Mouse (Mus musculus): ENCODE measurements at regions not wholly inside any gene's neighbourhood (a gene's known extent, or its start where the extent isn't known, plus 50 kb on each side); places are given as distances from the start of the nearest gene placed in this dataset.

DNA sequence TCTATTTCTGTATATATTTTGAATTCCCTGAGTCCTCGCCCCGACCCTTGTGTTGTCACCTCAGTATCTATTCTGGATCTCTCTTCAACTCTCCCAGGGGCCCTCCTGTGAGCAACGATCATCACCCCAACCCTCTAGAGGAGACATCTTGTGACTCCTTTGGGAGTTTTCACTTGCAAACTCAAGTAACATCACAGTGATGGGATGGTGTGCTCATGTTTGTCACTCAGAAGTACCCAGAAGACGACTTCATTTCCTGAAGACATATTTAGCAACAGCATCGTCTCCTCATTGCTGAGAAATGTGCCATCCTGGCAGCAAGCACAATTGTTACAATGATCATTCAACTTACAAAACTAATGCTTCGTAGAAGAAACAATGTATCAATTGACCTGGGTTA lies 57.9 kb upstream of the Mbip start:
- Histone ChIP-seq H3K9ac (replicated peaks; ENCODE audit: low read length) (no peak overlapping the region), H3K36me3 (ENCODE audit: insufficient read depth, low read length) (no peaks in the 10 kb centered on the region), H3K27ac (ENCODE audit: low read length) (no peak overlapping the region), H3K27me3 (ENCODE audit: insufficient read depth, low read length) (no peaks in the 10 kb centered on the region), H3K4me3 (ENCODE audit: low read length) (no peak overlapping the region), H3K4me2 (replicated peaks; ENCODE audit: low read depth, low read length) (no peak overlapping the region), H3K9me3 (ENCODE audit: low read length) (no peaks in the 10 kb centered on the region), H3K4me1 (ENCODE audit: insufficient read depth, low read length) (peaks cover 11% of the 10 kb centered on the region; the same call in 1 of the 2 replicates)
- 71% methylated on average over 6 of the region's 6 CpGs for WGBS
- ATAC-seq (ENCODE audit: low FRiP score, low TSS enrichment), result no peak

DNA sequence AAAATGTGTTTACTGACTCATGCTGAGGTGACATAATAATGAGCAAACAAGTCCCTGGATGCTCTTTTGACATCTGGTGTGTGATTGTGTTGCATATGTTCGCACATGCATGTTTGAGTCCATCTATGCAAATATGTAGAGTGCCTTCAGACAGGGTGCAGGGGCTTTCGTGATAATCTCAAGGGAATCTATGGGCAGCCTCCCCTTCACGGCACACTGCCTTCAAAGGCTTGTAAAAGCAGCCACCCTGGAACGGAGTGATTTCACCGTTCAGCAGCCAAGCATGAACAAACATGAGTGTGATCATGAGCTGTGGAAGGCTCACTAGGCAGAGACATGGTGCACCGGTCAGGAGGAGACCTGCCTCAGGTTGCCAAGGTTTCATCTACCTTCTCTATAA lies 57.1 kb upstream of the Mbip start:
- Histone ChIP-seq H3K27ac (ENCODE audit: low read length) (no peak overlapping the region), H3K4me3 (ENCODE audit: low read length) (no peak overlapping the region), H3K9me3 (ENCODE audit: low read length) (no peaks in the 10 kb centered on the region), H3K9ac (replicated peaks; ENCODE audit: low read length) (no peak overlapping the region), H3K4me1 (ENCODE audit: insufficient read depth, low read length) (peaks cover 11% of the 10 kb centered on the region; the same call in 1 of the 2 replicates), H3K27me3 (ENCODE audit: insufficient read depth, low read length) (no peaks in the 10 kb centered on the region), H3K4me2 (replicated peaks; ENCODE audit: low read depth, low read length) (no peak overlapping the region), H3K36me3 (ENCODE audit: insufficient read depth, low read length) (no peaks in the 10 kb centered on the region)
- ATAC-seq (ENCODE audit: low FRiP score, low TSS enrichment), result peak; percentile 93
- 41% methylated on average over 6 of the region's 6 CpGs for WGBS

DNA sequence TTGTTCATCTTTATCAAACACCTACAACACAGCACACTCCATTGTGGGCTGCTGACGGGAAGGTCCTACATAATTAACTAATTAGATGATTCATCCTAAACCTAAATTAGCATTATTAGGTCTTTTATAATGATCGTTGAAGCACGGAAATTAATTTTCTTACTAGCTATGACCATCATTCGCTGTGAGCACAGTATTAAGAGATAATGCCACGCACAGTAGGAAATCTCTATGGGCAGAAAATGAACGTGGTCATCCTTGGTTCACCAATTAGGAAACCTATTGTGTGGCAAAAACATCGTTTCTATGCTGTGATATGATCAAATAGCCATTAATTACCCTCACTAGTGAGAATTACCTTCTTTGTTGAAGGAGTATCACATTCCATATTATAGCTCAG lies 56.4 kb upstream of the Mbip start:
- no peaks in the 10 kb centered on the region for H3K36me3 ChIP-seq (ENCODE audit: insufficient read depth, low read length)
- no peak for ATAC-seq (ENCODE audit: low FRiP score, low TSS enrichment)
- H3K9me3 ChIP-seq (ENCODE audit: low read length), result no peaks in the 10 kb centered on the region
- no peaks in the 10 kb centered on the region for H3K27me3 ChIP-seq (ENCODE audit: insufficient read depth, low read length)
- 69% methylated on average over 7 of the region's 7 CpGs for WGBS
- no peak overlapping the region for H3K4me3 ChIP-seq (ENCODE audit: low read length)
- no peak overlapping the region for H3K4me2 ChIP-seq (replicated peaks; ENCODE audit: low read depth, low read length)
- H3K27ac ChIP-seq (ENCODE audit: low read length), result no peak overlapping the region
- H3K9ac ChIP-seq (replicated peaks; ENCODE audit: low read length), result no peak overlapping the region
- peaks cover 11% of the 10 kb centered on the region; the same call in 1 of the 2 replicates for H3K4me1 ChIP-seq (ENCODE audit: insufficient read depth, low read length)

All from kidney, embryonic 16.5 days (tissue).